Mouse (Mus musculus) liver, embryonic 13.5 days (tissue): ENCODE data around the gene Unk. TPM values are rescaled to one million over a fixed set of nuclear protein-coding genes. Genes with fewer than 3 reads are reported as not detected.

Experiments
- ATAC-seq: fragments of 200-750 bp; cut with Nextera tagmentation; 2 replicates; pipeline ENCODE4 v1.8.0; 2017; ENCODE audit warnings: low read depth, mild to moderate bottlenecking, moderate number of reproducible peaks, moderate library complexity
- DNase-seq: peaks from one replicate; pipeline ENCODE4 v3.0.0; 2022
- H3K27ac ChIP-seq: fragments of 300-500 bp; sonication (generic); 2 replicates; pipeline ENCODE4 v1.5.1; 2015; ENCODE audit warnings: moderate library complexity, mild to moderate bottlenecking, inconsistent platforms
- H3K27me3 ChIP-seq: fragments of 300-500 bp; sonication (generic); 2 replicates; pipeline ENCODE4 v1.6.1; 2015; ENCODE audit warnings: mild to moderate bottlenecking, inconsistent platforms
- H3K36me3 ChIP-seq: fragments of 300-500 bp; sonication (generic); 2 replicates; pipeline ENCODE4 v1.6.1; 2015; ENCODE audit warnings: mild to moderate bottlenecking, inconsistent platforms
- H3K4me1 ChIP-seq: fragments of 300-500 bp; sonication (generic); replicated peaks from 2 replicates; pipeline ENCODE4 v1.6.1; 2015; ENCODE audit warnings: inconsistent platforms
- H3K4me2 ChIP-seq: fragments of 300-500 bp; sonication (generic); 2 replicates; pipeline ENCODE4 v1.6.1; 2015; ENCODE audit warnings: inconsistent platforms, mild to moderate bottlenecking, moderate library complexity
- H3K4me3 ChIP-seq: fragments of 300-500 bp; sonication (generic); replicated peaks from 2 replicates; pipeline ENCODE4 v1.5.1; 2015; ENCODE audit warnings: mild to moderate bottlenecking, inconsistent platforms
- H3K9ac ChIP-seq: fragments of 300-500 bp; sonication (generic); 2 replicates; pipeline ENCODE4 v1.6.1; 2015; ENCODE audit warnings: mild to moderate bottlenecking, inconsistent platforms
- H3K9me3 ChIP-seq: fragments of 300-500 bp; sonication (generic); replicated peaks from 2 replicates; pipeline ENCODE4 v1.6.1; 2016; ENCODE audit warnings: inconsistent platforms
- WGBS: fragments of 180-500 bp; shearing (Covaris S2); methylation state at CpG from one replicate; pipeline ENCODE4 v1.1.7; 2015; ENCODE audit not compliant: insufficient replicate concordance; 5-methylcytosine and 5-hydroxymethylcytosine counted together
- polyA plus RNA-seq: library from polyadenylated mRNA; unstranded; fragments of >200 nt; fragmentation: Nextera tagmentation; extraction: Ambion mirVana; gene quantifications from 2 replicates; pipeline ENCODE4 v1.2.1, GENCODE M21; 2015

Gene Unk
- polyA plus RNA-seq, 1 experiment from 2014 or later = 9.8 TPM

DNA sequence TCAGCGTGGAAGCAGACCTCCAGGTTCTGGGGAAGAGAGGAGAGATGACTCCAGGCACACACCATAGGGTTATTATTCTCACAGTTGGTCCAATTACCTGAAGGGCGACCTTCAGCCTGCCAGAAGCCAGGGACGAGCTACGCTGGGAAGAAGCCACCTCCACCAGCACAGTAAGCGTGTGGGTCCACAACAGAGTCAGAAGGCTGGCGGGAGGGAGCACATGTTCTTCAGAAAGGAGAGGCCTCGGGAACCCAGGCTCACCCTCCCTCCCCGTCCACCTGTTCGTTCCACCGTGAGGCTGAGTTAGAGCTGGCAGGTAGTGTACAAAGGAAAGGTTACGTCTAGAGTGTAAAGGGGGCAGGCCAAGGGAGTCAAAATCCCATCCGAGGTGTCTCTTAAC lies 35.2 kb downstream of the Unk start:
- no peak overlapping the region for H3K4me2 ChIP-seq
- no peak for DNase-seq
- H3K9ac ChIP-seq = no peak overlapping the region
- 82% methylated on average over 12 of the region's 12 CpGs for WGBS
- no peak for ATAC-seq
- no peak overlapping the region for H3K4me3 ChIP-seq
- no peaks in the 10 kb centered on the region for H3K27me3 ChIP-seq
- H3K36me3 ChIP-seq = peaks cover 87% of the 10 kb centered on the region
- H3K4me1 ChIP-seq = 0 out of 2 replicates have a peak, but pooled peaks cover 3% of the 10 kb centered on the region
- no peak overlapping the region for H3K27ac ChIP-seq
- no peaks in the 10 kb centered on the region for H3K9me3 ChIP-seq

DNA sequence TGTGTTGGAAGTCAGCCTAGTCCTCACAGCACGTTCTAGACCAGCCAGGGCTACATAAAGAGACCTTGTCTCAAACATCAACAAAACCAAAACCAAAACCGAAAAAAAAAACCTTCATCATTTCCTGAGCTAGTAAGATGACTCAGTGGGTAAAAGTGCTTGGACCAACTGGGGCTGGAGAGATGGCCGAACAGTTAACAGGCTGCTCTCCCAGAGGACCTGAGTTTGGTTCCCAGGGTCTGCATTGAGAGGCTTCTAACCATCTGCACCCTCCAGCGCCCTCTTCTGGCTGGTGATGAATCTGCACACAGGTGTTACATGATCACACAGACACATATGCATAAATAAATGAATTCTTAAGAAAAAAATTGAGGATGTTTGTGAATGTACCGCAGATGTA lies 41.4 kb downstream of the Unk start:
- WGBS = 36% methylated on average over 5 of the region's 5 CpGs
- no peaks in the 10 kb centered on the region for H3K27me3 ChIP-seq
- no peak overlapping the region for H3K4me2 ChIP-seq
- DNase-seq (no peak), ATAC-seq (no peak)
- no peaks in the 10 kb centered on the region for H3K9me3 ChIP-seq
- no peak overlapping the region for H3K27ac ChIP-seq
- H3K36me3 ChIP-seq = peaks cover 51% of the 10 kb centered on the region
- no peak overlapping the region for H3K4me3 ChIP-seq
- H3K4me1 ChIP-seq = peaks cover 32% of the 10 kb centered on the region
- no peak overlapping the region for H3K9ac ChIP-seq

DNA sequence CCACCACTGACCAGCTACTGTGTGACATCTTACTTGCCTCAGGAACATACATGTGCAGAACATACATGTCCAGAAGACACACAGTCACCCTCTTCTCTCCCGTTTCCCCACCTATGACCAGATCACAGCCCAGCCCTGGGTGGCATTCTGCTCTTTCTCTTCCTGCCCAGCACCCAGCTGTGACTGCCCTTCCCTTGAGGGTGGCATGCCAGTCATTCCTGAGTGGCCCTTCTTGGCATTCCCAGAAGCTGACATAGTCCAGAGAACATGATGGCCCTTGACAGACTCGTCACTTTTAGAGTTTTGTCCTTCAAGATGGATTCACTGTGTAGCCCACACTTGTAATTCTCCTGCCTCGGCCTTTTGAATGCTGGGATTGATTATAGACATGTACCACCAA lies 42.5 kb downstream of the Unk start:
- no peak overlapping the region for H3K9ac ChIP-seq
- no peak overlapping the region for H3K27ac ChIP-seq
- no peaks in the 10 kb centered on the region for H3K9me3 ChIP-seq
- H3K4me2 ChIP-seq = no peak overlapping the region
- no peak for DNase-seq
- H3K4me1 ChIP-seq = peaks cover 43% of the 10 kb centered on the region
- 85% methylated on average over 3 of the region's 3 CpGs for WGBS
- ATAC-seq = no peak
- H3K27me3 ChIP-seq = no peaks in the 10 kb centered on the region
- H3K4me3 ChIP-seq = no peak overlapping the region
- peaks cover 44% of the 10 kb centered on the region for H3K36me3 ChIP-seq

DNA sequence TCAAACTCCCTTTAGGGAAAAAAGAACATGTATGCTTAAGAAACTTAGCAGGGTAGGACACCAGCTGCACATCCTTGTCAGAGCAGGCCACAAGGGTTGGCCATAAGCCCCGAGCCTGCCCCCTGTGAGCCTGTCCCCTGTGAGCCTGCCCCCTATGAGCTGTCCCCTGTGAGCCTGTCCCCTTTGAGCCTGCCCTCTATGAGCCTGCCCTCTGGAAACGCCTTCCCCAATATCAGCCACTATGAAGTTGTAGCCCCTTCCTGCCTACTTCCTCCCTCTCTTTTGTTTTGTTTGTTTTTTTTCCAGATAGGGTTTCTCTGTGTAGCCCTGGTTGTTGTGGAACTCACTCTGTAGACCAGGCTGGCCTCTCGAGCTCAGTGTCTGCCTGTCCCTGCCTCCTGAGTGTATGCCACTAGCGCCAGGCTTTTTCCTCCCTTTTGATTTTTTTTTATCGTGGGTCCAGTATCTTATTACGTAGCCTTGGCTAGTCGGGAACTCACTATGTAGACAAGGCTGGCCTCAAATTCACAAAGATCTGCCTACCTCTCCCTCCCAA lies 44.4 kb downstream of the Unk start:
- Histone ChIP-seq H3K9me3 (no peaks in the 10 kb centered on the region), H3K27me3 (no peaks in the 10 kb centered on the region), H3K9ac (peak overlapping the region; percentile 23; the same call in 1 of the 2 replicates), H3K4me1 (peaks cover 62% of the 10 kb centered on the region), H3K4me2 (no peak overlapping the region), H3K4me3 (no peak overlapping the region), H3K27ac (peak overlapping the region; percentile 61), H3K36me3 (peaks cover 36% of the 10 kb centered on the region)
- ATAC-seq (no peak), DNase-seq (no peak)
- WGBS = 33% methylated on average over 7 of the region's 7 CpGs

DNA sequence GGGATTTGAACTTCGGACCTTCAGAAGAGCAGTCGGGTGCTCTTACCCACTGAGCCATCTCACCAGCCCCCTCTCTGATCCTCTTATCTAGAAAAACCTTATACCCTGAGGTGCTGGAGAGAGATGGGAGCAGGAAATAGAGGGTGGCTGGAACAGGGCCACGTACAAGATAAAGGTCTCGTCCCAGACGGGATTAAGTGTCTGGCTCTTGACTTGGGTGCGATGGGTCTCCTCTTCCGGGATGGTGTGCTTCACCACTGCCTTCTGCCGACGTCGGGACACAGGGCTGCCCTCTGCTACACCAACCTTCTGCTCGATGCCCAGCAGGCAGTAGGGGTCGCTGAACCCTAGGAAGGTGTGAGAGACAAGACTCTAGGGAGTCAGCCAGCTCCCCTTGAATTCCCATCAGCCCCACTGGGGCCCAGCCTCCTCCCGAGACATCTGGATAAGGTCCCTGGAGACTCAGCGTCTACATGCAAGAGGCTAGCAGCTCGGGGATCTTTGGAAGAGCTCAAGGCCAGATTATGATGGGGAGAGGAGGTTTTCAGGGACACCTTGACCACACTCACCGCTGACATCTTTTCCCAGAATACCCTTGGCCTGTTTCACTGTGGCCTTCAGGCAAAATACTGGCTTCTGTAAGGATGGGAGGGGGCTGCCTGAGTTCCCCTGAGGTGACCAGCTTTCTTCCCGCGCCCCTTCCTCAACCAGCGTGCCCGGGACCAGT lies 45.6 kb downstream of the Unk start:
- DNase-seq (peak; percentile 60), ATAC-seq (peak; percentile 2; the same call in 1 of the 2 replicates)
- Histone ChIP-seq H3K9me3 (no peaks in the 10 kb centered on the region), H3K27ac (peak overlapping the region; percentile 99), H3K4me2 (peak overlapping the region; percentile 99), H3K4me1 (peaks cover 74% of the 10 kb centered on the region), H3K4me3 (peak overlapping the region; percentile 75), H3K36me3 (peaks cover 45% of the 10 kb centered on the region), H3K9ac (peak overlapping the region; percentile 96), H3K27me3 (no peaks in the 10 kb centered on the region)
- WGBS = 21% methylated on average over 20 of the region's 20 CpGs

DNA sequence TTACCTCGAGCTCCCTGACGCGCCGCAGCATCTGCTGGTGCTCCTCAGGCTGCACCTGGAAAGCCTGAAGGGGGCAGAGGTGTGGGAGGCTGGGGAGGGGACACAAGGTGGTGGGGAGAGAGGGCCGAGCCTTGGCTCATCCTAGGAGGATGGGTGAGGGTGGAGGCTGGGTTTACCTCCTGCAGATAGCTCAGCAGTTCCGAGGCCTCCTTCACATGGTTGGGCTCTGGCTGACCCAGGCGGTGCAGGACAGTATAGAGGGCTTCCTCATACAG lies 46.1 kb downstream of the Unk start:
- ATAC-seq (0 out of 2 replicates have a peak, but pooled peaks have one; percentile 9), DNase-seq (no peak)
- peak overlapping the region; percentile 99 for H3K4me2 ChIP-seq
- H3K9ac ChIP-seq = peak overlapping the region; percentile 96
- no peaks in the 10 kb centered on the region for H3K9me3 ChIP-seq
- peaks cover 50% of the 10 kb centered on the region for H3K36me3 ChIP-seq
- peak overlapping the region; percentile 99 for H3K27ac ChIP-seq
- WGBS = 48% methylated on average over 7 of the region's 7 CpGs
- H3K4me3 ChIP-seq = peak overlapping the region; percentile 75
- H3K4me1 ChIP-seq = peaks cover 79% of the 10 kb centered on the region
- H3K27me3 ChIP-seq = no peaks in the 10 kb centered on the region

DNA sequence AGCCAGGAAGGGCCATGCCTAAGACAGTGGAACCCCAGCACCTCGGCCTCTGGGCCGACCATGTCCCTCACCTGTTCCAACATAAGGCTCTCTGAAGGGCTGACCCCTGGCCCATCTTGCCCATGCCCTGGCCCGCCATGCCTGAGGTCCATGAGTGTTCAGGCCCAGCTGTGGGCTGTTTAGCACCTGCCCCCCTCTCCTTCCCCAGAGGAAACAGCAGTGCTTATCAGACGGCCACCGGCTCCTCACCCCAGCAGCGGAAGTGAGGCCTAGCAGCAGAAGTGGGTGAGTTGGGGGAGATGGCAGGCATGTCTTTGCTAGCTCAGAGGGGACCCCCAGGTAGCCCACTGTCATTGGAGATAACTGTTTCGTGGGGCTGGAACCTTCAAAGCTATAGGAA lies 46.7 kb downstream of the Unk start:
- WGBS = 14% methylated on average over 7 of the region's 7 CpGs
- peak overlapping the region; percentile 99 for H3K27ac ChIP-seq

GRCm38 (mm10) chr11:116077446-116078204 lies 47.5 kb downstream of the Unk start, which contains the start of gene Unc13d:
Gene Unc13d, minus strand, starts transcription at chr11:116077961.
- peaks cover 58% of the 10 kb centered on the region for H3K36me3 ChIP-seq
- 8% methylated on average over 22 of the region's 22 CpGs for WGBS
- H3K9ac ChIP-seq = peak within 1 kb of the TSS; percentile 96
- peak within 1 kb of the TSS; percentile 99 for H3K27ac ChIP-seq
- H3K27me3 ChIP-seq = no peaks in the 10 kb centered on the region
- ATAC-seq = peak; percentile 89
- peaks cover 88% of the 10 kb centered on the region for H3K4me1 ChIP-seq
- H3K4me2 ChIP-seq = peak within 1 kb of the TSS; percentile 99
- peak; percentile 76 for DNase-seq
- no peaks in the 10 kb centered on the region for H3K9me3 ChIP-seq
- H3K4me3 ChIP-seq = peak within 1 kb of the TSS; percentile 75

More for the DNA sequence above, 46.7 kb downstream of the Unk start:
- ATAC-seq (peak; percentile 50), DNase-seq (peak; percentile 65)
- H3K9ac ChIP-seq = peak overlapping the region; percentile 96
- peak overlapping the region; percentile 99 for H3K4me2 ChIP-seq
- H3K9me3 ChIP-seq = no peaks in the 10 kb centered on the region
- no peaks in the 10 kb centered on the region for H3K27me3 ChIP-seq
- H3K36me3 ChIP-seq = peaks cover 54% of the 10 kb centered on the region
- peaks cover 83% of the 10 kb centered on the region for H3K4me1 ChIP-seq
- H3K4me3 ChIP-seq = peak overlapping the region; percentile 75

DNA sequence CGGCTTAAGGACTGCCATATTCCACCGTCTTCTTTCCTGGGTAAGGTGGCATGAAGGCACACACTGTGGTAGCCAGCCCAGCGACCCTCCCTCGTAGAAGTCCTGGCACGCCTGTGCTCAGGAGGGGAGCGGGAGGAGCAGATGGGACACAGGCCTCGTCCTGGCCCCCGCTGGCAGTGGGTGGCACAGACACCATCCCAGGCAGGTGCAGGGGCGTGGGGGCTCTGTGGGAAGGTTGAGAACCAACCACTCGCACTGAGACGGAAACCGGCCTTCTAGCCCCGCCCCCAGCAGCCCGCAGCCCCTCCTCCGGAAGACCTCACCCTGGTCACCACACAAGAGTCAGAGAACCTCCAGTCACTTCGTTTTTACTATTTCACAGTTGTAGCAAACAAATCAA lies 48.1 kb downstream of the Unk start:
- H3K4me3 ChIP-seq = peak overlapping the region; percentile 75
- 6% methylated on average over 16 of the region's 16 CpGs for WGBS
- no peaks in the 10 kb centered on the region for H3K9me3 ChIP-seq
- H3K4me2 ChIP-seq = peak overlapping the region; percentile 99
- H3K27ac ChIP-seq = peak overlapping the region; percentile 99
- peak; percentile 6 for ATAC-seq
- no peaks in the 10 kb centered on the region for H3K27me3 ChIP-seq
- H3K36me3 ChIP-seq = peaks cover 64% of the 10 kb centered on the region
- H3K9ac ChIP-seq = peak overlapping the region; percentile 96
- H3K4me1 ChIP-seq = peaks cover 90% of the 10 kb centered on the region
- peak; percentile 63 for DNase-seq

GRCm38 (mm10) chr11:116078676-116079320 lies 48.7 kb downstream of the Unk start:
- ATAC-seq = no peak
- Histone ChIP-seq H3K27ac (peak overlapping the region; percentile 99), H3K4me1 (peaks cover 95% of the 10 kb centered on the region), H3K27me3 (no peaks in the 10 kb centered on the region), H3K9me3 (no peaks in the 10 kb centered on the region), H3K36me3 (peaks cover 65% of the 10 kb centered on the region), H3K4me3 (peak overlapping the region; percentile 6), H3K4me2 (peak overlapping the region; percentile 99), H3K9ac (peak overlapping the region; percentile 96)
- WGBS = 63% methylated on average over 10 of the region's 10 CpGs
- DNase-seq = no peak

- 66% methylated on average over 10 of the region's 10 CpGs for WGBS
- H3K36me3 ChIP-seq = peaks cover 67% of the 10 kb centered on the region
Observed at GRCm38 (mm10) chr11:116079511-116079910, 49.4 kb downstream of the Unk start.

More at GRCm38 (mm10) chr11:116079511-116079910, 49.4 kb downstream of the Unk start:
- Histone ChIP-seq H3K4me1 (peaks cover 95% of the 10 kb centered on the region), H3K4me3 (peak overlapping the region; percentile 6; the same call in 1 of the 2 replicates), H3K9ac (0 out of 2 replicates have a peak overlapping the region, but pooled peaks have one; percentile 96), H3K27ac (peak overlapping the region; percentile 99), H3K27me3 (no peaks in the 10 kb centered on the region), H3K4me2 (no peak overlapping the region), H3K9me3 (no peaks in the 10 kb centered on the region)
- no peak for ATAC-seq
- DNase-seq = no peak
